Mouse (Mus musculus) ES-Bruce4 (cell line): Measurements from ENCODE around the gene Oosp2.

Experiments used
- CTCF ChIP-seq: IDR thresholded peaks from one replicate; pipeline ENCODE4 v1.8.1; 2011; ENCODE audit warnings: low read depth, low read length
- EP300 ChIP-seq: IDR thresholded peaks from 2 replicates; pipeline ENCODE4 v1.6.1; 2011; ENCODE audit warnings: low read depth, low read length; ENCODE audit not compliant: insufficient read depth
- POLR2A ChIP-seq: IDR thresholded peaks from one replicate; pipeline ENCODE4 v1.8.1; 2011; ENCODE audit warnings: low read length; ENCODE audit not compliant: insufficient read depth

GRCm38 (mm10) chr19:11649564-11649963 is 10.8 kb downstream of the Oosp2 start:
- TF ChIP-seq CTCF (no peak), EP300 (no peak), POLR2A (no peak)
